Mouse (Mus musculus) liver, adult 2 months (tissue): ENCODE data around the gene Runx2.

Experiments
- CTCF ChIP-seq: fragments of 200-500 bp; IDR thresholded peaks from 2 replicates; pipeline ENCODE4 v1.5.1; 2011; ENCODE audit warnings: low read depth, low read length, control low read depth
- POLR2A ChIP-seq: fragments of 200-500 bp; IDR thresholded peaks from 2 replicates; pipeline ENCODE4 v1.6.1; 2011; ENCODE audit warnings: low read length, control low read depth; ENCODE audit not compliant: insufficient read depth; ENCODE audit errors: extremely low read depth

DNA sequence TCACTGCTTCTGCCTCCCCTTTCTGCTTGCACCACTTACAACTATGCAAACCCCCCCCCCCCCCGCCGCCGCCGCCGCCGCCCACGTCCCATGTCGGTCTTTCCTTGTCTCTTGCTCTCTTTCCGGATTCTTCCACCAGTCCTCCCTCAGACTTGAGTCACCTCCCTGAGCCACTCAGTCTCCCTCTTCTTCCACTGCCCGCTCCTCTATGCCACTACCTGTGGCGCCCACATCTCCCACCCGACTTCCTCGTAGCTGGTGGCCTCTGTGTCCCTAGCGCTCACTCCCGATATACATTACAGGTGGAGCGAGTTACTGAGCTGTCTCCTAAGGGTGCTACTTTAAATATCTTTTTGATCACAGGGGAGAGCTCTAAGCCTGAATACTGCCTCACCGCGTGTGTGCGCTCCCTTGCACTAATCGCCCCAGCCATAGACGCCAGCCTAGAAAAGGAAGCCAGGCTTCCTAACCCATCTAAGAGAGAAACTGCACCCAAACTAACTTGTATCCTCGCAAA, 76.4 kb downstream of the Runx2 start:
- TF ChIP-seq CTCF: no peak
- no peak for TF ChIP-seq POLR2A
